In the genomic region with DNA sequence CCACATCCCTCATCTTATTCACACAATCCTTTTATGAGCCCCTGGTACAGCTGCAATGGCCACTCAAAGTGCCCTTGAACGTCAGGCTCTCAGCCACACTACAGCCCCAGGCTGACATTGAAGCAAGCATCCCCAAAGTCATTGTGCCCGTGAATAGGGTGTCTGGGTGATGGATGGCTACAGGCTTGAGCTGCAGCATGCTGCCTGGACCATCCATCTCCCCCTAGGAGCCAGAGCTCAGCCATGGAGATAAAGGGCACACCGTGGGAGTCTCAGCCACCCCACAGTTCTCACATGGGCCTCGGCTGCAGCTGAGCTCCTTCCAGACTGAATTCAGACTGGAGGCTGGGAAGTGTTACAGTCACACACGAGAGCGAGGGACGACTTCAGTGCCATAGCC, we compare ENCODE assay signal across 27 mouse cellular contexts.
DNase-seq lines count a peak whose midpoint lies in the region; ATAC-seq and TF ChIP-seq lines count a peak whose summit lies in the region.
"Had no signal": no experiment of that assay in that cellular context is flagged by ENCODE, and none has a peak within 500 bp of the region (broad histone marks: within the 10 kb centered on the region; RNA-seq: fewer than 3 reads in every experiment).

No protein-coding gene starts in this region.

- H3K4me1 ChIP-seq in hindbrain, embryonic 11.5 days (replicated peaks; ENCODE audit: control insufficient read depth, insufficient read depth, low read length): no peaks in the 10 kb centered on the region
- H3K4me1 ChIP-seq in hindbrain, postnatal 0 days (ENCODE audit: insufficient read depth, low read length): no peaks in the 10 kb centered on the region
- H3K4me1 ChIP-seq in neural tube, embryonic 14.5 days (ENCODE audit: control insufficient read depth, insufficient read depth, low read length): peaks cover 16% of the 10 kb centered on the region
- H3K4me1 ChIP-seq in forebrain, embryonic 14.5 days (ENCODE audit: control insufficient read depth, insufficient read depth, low read length): no peaks in the 10 kb centered on the region
- H3K4me1 ChIP-seq: embryonic facial prominence, embryonic 13.5 days; heart, embryonic 10.5 days; intestine, embryonic 15.5 days; limb, embryonic 13.5 days; liver, embryonic 12.5 days had no signal

- H3K4me2 ChIP-seq in hindbrain, embryonic 11.5 days (replicated peaks; ENCODE audit: low read depth, low read length): no peak overlapping the region
- no peak overlapping the region for H3K4me2 ChIP-seq in hindbrain, postnatal 0 days (ENCODE audit: low read depth, low read length)
- no peak overlapping the region for H3K4me2 ChIP-seq in neural tube, embryonic 14.5 days (ENCODE audit: low read depth, low read length)
- no peak overlapping the region for H3K4me2 ChIP-seq in forebrain, embryonic 14.5 days (ENCODE audit: low read length)
- H3K4me2 ChIP-seq: embryonic facial prominence, embryonic 13.5 days; forebrain, embryonic 12.5 days; intestine, embryonic 15.5 days; limb, embryonic 13.5 days; liver, embryonic 12.5 days had no signal

- no peaks in the 10 kb centered on the region for H3K9me3 ChIP-seq in hindbrain, embryonic 11.5 days (ENCODE audit: control insufficient read depth, low read length)
- no peaks in the 10 kb centered on the region for H3K9me3 ChIP-seq in hindbrain, postnatal 0 days (ENCODE audit: low read length)
- no peaks in the 10 kb centered on the region for H3K9me3 ChIP-seq in neural tube, embryonic 14.5 days (ENCODE audit: control insufficient read depth, low read length)
- no peaks in the 10 kb centered on the region for H3K9me3 ChIP-seq in forebrain, embryonic 14.5 days (replicated peaks; ENCODE audit: control insufficient read depth, low read length)
- H3K9me3 ChIP-seq: embryonic facial prominence, embryonic 13.5 days; forebrain, embryonic 12.5 days; heart, embryonic 10.5 days; intestine, embryonic 15.5 days; limb, embryonic 13.5 days; liver, embryonic 12.5 days had no signal

- H3K4me3 ChIP-seq in hindbrain, embryonic 11.5 days (ENCODE audit: low read depth, low read length): no peak overlapping the region
- H3K4me3 ChIP-seq in hindbrain, postnatal 0 days (ENCODE audit: low read length): no peak overlapping the region
- no peak overlapping the region for H3K4me3 ChIP-seq in neural tube, embryonic 14.5 days (ENCODE audit: low read depth, low read length)
- no peak overlapping the region for H3K4me3 ChIP-seq in forebrain, embryonic 14.5 days (ENCODE audit: low read depth, low read length)
- H3K4me3 ChIP-seq: embryonic facial prominence, embryonic 13.5 days; erythroblast, embryonic 14.5 days; forebrain, embryonic 12.5 days; gastrocnemius, adult 2 months; heart, embryonic 10.5 days; intestine, embryonic 15.5 days; layer of hippocampus, adult 2 months; limb, embryonic 13.5 days; liver, embryonic 12.5 days had no signal

- H3K27ac ChIP-seq in hindbrain, embryonic 11.5 days (ENCODE audit: low read depth, low read length): peak overlapping the region; percentile 54; the same call in 1 of the 2 replicates
- no peak overlapping the region for H3K27ac ChIP-seq in hindbrain, postnatal 0 days
- H3K27ac ChIP-seq in neural tube, embryonic 14.5 days (ENCODE audit: low read depth, low read length): no peak overlapping the region
- no peak overlapping the region for H3K27ac ChIP-seq in forebrain, embryonic 14.5 days (ENCODE audit: low read depth, low read length)
- H3K27ac ChIP-seq: embryonic facial prominence, embryonic 13.5 days; forebrain, embryonic 12.5 days; gastrocnemius, adult 2 months; heart, embryonic 10.5 days; intestine, embryonic 15.5 days; layer of hippocampus, adult 2 months; limb, embryonic 13.5 days; liver, embryonic 12.5 days; stomach, postnatal 0 days had no signal

- WGBS in hindbrain, embryonic 11.5 days: 35% methylated on average over 7 of the region's 7 CpGs
- 30% methylated on average over 7 of the region's 7 CpGs for WGBS in hindbrain, postnatal 0 days
- 6% methylated on average over 7 of the region's 7 CpGs for WGBS in neural tube, embryonic 14.5 days
- 52% methylated on average over 7 of the region's 7 CpGs for WGBS in forebrain, embryonic 14.5 days

- peak; percentile 95 for ATAC-seq in hindbrain, embryonic 11.5 days (ENCODE audit: low FRiP score)
- peak; percentile 61 for ATAC-seq in hindbrain, postnatal 0 days
- peak; percentile 89 for ATAC-seq in neural tube, embryonic 14.5 days (ENCODE audit: low read depth)
- no peak for ATAC-seq in forebrain, embryonic 14.5 days
- ATAC-seq: intestine, embryonic 15.5 days; liver, embryonic 12.5 days; midbrain, embryonic 16.5 days had no signal

- H3K27me3 ChIP-seq in hindbrain, embryonic 11.5 days (ENCODE audit: control insufficient read depth, insufficient read depth, low read length): no peaks in the 10 kb centered on the region
- no peaks in the 10 kb centered on the region for H3K27me3 ChIP-seq in hindbrain, postnatal 0 days (ENCODE audit: insufficient read depth, low read length)
- H3K27me3 ChIP-seq in neural tube, embryonic 14.5 days (ENCODE audit: control insufficient read depth, insufficient read depth, low read length): no peaks in the 10 kb centered on the region
- no peaks in the 10 kb centered on the region for H3K27me3 ChIP-seq in forebrain, embryonic 14.5 days (replicated peaks; ENCODE audit: control insufficient read depth, insufficient read depth, low read length)
- H3K27me3 ChIP-seq: embryonic facial prominence, embryonic 13.5 days; forebrain, embryonic 12.5 days; intestine, embryonic 15.5 days; limb, embryonic 13.5 days had no signal

- no peaks in the 10 kb centered on the region for H3K36me3 ChIP-seq in hindbrain, embryonic 11.5 days (ENCODE audit: control insufficient read depth, insufficient read depth, low read length)
- H3K36me3 ChIP-seq in hindbrain, postnatal 0 days (ENCODE audit: insufficient read depth, low read length): no peaks in the 10 kb centered on the region
- no peaks in the 10 kb centered on the region for H3K36me3 ChIP-seq in neural tube, embryonic 14.5 days (ENCODE audit: control insufficient read depth, insufficient read depth, low read length)
- H3K36me3 ChIP-seq in forebrain, embryonic 14.5 days (ENCODE audit: control insufficient read depth, insufficient read depth, low read length): no peaks in the 10 kb centered on the region
- H3K36me3 ChIP-seq: embryonic facial prominence, embryonic 13.5 days; forebrain, embryonic 12.5 days; heart, embryonic 10.5 days; intestine, embryonic 15.5 days; limb, embryonic 13.5 days; liver, embryonic 12.5 days had no signal

- no peak for TF ChIP-seq CTCF in hindbrain, postnatal 0 days (IDR thresholded peaks at IDR 0.05; ENCODE audit: low read depth)

- DNase-seq in embryo, embryonic 10 days (ENCODE audit: low spot score): peak; percentile 44
- DNase-seq in embryo, embryonic 9.5 days (ENCODE audit: extremely low spot score): no peak
- DNase-seq in hindbrain, embryonic 11.5 days (ENCODE audit: low spot score): peak; percentile 67
- peak; percentile 49 for DNase-seq in hindbrain, postnatal 0 days (ENCODE audit: low spot score)
- DNase-seq in heart, adult 18-20 months: no peak
- DNase-seq in forebrain, embryonic 14.5 days (ENCODE audit: low spot score): no peak
- DNase-seq in left cerebral cortex, adult 9 months (ENCODE audit: low spot score in 2 of 2): no peak
- DNase-seq: adrenal gland, postnatal 25 days; cerebellum, adult 9-10 months; gastrocnemius, adult 2 months; heart, postnatal 4 days; kidney, postnatal 25 days; layer of hippocampus, postnatal 36 days; lung, adult 18-20 months; lung, postnatal 10 days; thymus, adult 2 months had no signal

- no peak overlapping the region for H3K9ac ChIP-seq in hindbrain, embryonic 11.5 days (ENCODE audit: low read depth, low read length)
- no peak overlapping the region for H3K9ac ChIP-seq in hindbrain, postnatal 0 days (replicated peaks; ENCODE audit: low read length)
- no peak overlapping the region for H3K9ac ChIP-seq in neural tube, embryonic 14.5 days (replicated peaks; ENCODE audit: low read depth, low read length)
- no peak overlapping the region for H3K9ac ChIP-seq in forebrain, embryonic 14.5 days (ENCODE audit: low read length)
- H3K9ac ChIP-seq: embryonic facial prominence, embryonic 13.5 days; forebrain, embryonic 12.5 days; intestine, embryonic 15.5 days; limb, embryonic 13.5 days; liver, embryonic 12.5 days had no signal

Comparison
In these comparisons a context has a peak if more than half of its experiments do, and no peak if none do; other contexts are left out.
1. DNase-seq: peak in embryo, embryonic 10 days (single experiment), hindbrain, embryonic 11.5 days (single experiment) and hindbrain, postnatal 0 days (single experiment); none in embryo, embryonic 9.5 days (single experiment), heart, adult 18-20 months (0 of 2), forebrain, embryonic 14.5 days (single experiment) and left cerebral cortex, adult 9 months (0 of 2).